Mouse (Mus musculus) embryonic fibroblast, embryonic 13.5 days (primary cell): ENCODE results near the gene Slco1a5. TPM values are rescaled to one million over a fixed set of nuclear protein-coding genes. Genes with fewer than 3 reads are reported as not detected.
"Not testable (repeated sequence)": the region's sequence is repeated elsewhere in the genome, so short reads cannot be mapped to it uniquely, and the experiment has no call there.

Experiments used
- H3K27ac ChIP-seq: 2 replicates; pipeline ENCODE4 v1.5.1; 2012; ENCODE audit warnings: low read length, control low read depth, inconsistent platforms; ENCODE audit not compliant: insufficient read depth
- H3K4me1 ChIP-seq: 2 replicates; pipeline ENCODE4 v1.6.1; 2011; ENCODE audit warnings: low read length; ENCODE audit not compliant: control insufficient read depth, insufficient read depth
- H3K4me3 ChIP-seq: 2 replicates; pipeline ENCODE4 v1.5.1; 2011; ENCODE audit warnings: mild to moderate bottlenecking, control low read depth, low read length; ENCODE audit not compliant: insufficient read depth
- CTCF ChIP-seq: IDR thresholded peaks from 2 replicates; pipeline ENCODE4 v1.5.1; 2011; ENCODE audit warnings: mild to moderate bottlenecking, control low read depth, low read length, moderate library complexity, borderline replicate concordance; ENCODE audit not compliant: insufficient read depth
- POLR2A ChIP-seq: IDR thresholded peaks from 2 replicates; pipeline ENCODE4 v1.6.1; 2011; ENCODE audit warnings: low read depth, mild to moderate bottlenecking, control low read depth, low read length, moderate library complexity
- polyA plus RNA-seq: library from polyadenylated mRNA; stranded (reverse); fragments of >200 nt; gene quantifications from 2 replicates; pipeline ENCODE4 v1.2.4, GENCODE M21; 2011; ENCODE audit warnings: low read depth; ENCODE audit not compliant: missing spikeins, insufficient read length

Slco1a5 gene
- polyA plus RNA-seq, 1 experiment = 0.30 TPM

DNA sequence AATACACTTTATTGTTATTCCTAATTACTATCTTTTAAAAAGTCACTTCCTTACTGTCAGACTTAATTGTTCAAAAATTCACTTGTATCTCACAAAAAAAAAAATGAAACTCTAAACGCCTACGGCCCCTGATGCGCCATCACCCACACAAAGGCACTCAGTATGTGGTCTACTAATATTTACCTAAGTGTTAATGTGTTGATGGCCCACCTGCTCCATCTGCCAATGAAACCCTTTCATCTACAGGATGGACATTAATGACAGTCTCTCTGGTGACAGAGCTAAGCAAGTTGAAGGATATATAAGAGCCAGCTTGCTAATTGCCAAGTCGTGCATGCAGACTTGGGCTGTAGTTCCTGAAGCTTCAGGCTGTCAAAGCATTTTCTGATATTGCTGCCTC, 24.7 kb downstream of the Slco1a5 start, which contains the start of gene Iapp:
TSS of gene Iapp (plus strand) at position 326 of the 400 bp plus-strand sequence.
- Histone ChIP-seq H3K4me1 (no peaks in the 10 kb centered on the region; the same call in 1 of the 2 replicates), H3K27ac (no peak within 1 kb of the TSS)
- TF ChIP-seq CTCF (no peak), POLR2A (no peak)

DNA sequence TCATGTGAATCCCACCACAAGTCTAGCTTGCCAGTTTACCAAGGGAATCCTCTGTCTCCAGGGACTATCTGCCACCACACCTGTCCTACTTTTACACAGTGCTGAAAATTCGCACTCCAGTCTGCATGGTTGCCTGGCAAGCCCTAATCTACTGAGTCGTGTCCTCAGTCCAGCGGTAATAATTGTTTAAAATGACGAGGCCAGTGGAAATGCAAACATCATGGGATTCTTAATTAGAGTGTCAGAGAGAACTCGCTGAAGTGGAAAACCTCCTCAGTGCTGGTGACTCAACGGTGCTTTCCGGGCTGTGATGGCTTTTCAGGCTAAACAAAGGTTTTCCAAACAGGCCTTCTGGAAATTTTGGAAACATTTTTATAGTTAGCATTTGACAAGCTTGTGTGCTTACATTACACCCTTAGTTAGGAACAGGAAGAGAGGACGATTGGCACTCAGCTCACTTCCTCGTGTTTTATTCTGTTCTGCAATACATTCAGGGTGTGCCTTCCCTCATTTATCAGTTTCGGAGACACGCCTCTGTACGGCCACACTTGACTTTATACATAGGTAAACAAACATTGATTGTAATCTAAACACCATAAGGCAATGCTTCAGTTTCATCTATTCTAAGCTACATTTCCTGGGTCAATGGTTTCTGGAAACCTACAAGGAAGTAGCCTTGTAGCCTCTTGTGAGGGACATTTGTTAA, 33.2 kb downstream of the Slco1a5 start:
- Histone ChIP-seq H3K4me3 (no peak overlapping the region), H3K4me1 (no peaks in the 10 kb centered on the region), H3K27ac (no peak overlapping the region)
- TF ChIP-seq CTCF (no peak), POLR2A (no peak)

More for the DNA sequence above, 24.7 kb downstream of the Slco1a5 start, which contains the start of gene Iapp:
- no peak within 1 kb of the TSS for H3K4me3 ChIP-seq

DNA sequence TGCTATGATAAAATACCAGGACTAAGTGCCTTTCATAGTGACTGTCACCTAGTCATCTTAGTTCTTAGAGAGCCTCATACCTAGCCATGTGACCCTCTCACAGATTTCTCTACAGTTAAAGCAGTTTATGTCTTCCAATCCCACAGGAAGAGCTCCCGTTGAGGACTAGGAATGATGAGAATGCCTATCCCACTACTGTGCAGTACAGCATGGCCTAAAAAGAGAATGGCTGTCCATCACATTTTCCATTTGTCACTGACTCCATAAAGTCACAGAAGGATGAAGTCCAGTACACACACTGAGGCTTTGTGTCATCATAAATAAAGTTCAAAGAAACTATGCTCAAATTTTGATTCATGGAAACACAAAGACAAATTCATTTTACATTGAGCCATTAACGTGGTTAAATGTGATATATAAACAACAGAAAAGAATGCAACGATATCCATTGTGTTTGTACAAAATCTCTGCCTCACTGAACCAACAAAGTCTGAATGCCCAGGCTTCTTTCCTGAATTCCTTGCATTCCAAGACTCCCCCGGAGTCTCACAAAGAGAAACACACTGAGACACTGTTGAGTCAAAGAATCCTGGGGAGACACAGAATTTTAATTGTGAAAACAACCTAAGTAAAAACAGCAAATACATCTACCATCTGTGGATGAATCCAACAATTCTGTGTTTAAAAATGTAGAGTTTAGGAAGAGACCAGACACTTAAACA, 46.9 kb downstream of the Slco1a5 start:
- H3K4me3 ChIP-seq = no peak overlapping the region
- H3K4me1 ChIP-seq = no peaks in the 10 kb centered on the region
- peak overlapping the region; percentile 71 for H3K27ac ChIP-seq
- no peak for TF ChIP-seq POLR2A
- TF ChIP-seq CTCF = no peak

DNA sequence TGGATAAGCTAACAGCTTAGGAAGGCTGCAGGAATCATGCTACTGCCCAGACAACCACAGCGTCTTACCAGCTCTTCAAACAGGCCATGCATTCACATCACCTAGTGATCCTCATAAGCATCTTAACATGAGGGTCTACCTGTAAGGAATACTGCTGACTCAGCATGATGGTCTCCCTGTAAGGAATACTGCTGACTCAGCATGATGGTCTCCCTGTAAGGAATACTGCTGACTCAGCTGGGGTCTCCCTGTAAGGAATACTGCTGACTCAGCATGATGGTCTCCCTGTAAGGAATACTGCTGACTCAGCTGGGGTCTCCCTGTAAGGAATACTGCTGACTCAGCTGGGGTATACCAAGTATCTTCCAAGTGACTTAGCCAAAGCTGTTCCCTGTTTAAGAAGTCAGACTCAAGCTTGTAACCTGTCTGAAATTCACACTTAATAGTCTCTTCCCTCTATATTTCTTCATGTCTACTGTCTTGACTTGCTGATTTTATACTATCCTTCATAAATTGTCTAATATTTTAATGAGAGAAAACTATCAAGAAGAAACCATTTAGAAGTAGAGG, 72.0 kb downstream of the Slco1a5 start:
- H3K4me1 ChIP-seq, H3K27ac ChIP-seq, H3K4me3 ChIP-seq: not testable (repeated sequence)

DNA sequence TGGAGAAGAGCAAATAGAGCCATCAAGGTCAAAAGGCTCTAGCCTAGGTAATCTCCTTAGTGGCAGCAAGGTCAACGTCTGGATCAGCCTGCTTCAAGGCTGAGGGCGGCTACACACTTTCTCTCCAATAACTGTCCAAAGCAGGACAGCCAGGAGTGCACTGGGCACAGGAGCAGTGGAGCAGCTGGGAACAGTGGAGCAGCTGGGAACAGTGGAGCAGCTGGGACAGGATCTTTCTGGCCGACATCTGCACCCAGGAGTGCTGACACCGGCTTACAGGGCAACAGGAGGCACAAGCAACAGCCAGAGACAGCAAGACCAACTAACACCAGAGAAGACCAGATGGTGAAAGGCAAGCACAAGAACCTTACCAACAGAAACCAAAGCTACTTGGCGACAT, 77.7 kb downstream of the Slco1a5 start:
- no peak for TF ChIP-seq POLR2A
- TF ChIP-seq CTCF = no peak
- no peaks in the 10 kb centered on the region for H3K4me1 ChIP-seq
- H3K27ac ChIP-seq = no peak overlapping the region
- no peak overlapping the region for H3K4me3 ChIP-seq

DNA sequence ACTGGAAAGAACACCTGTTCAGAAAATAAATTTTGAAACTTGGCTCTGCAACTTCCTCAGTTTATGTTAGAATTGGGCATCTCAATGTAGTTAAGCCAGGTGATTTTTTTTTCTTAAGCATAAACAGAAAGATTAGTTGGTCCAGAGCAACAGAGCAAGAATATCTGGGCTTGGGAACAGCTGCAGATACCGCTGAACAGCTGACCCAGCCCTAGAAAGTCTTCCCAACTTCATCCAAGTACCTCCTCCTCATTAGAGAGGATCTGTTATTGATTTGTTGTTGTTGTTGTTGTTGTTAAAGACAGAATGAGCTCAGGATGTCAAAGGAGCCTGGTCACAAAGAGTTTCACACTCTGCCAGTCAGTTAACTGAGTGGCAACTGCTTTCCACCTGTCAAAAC, 83.3 kb downstream of the Slco1a5 start:
- TF ChIP-seq POLR2A (no peak), CTCF (no peak)
- Histone ChIP-seq H3K4me1 (no peaks in the 10 kb centered on the region), H3K4me3 (no peak overlapping the region), H3K27ac (no peak overlapping the region)

DNA sequence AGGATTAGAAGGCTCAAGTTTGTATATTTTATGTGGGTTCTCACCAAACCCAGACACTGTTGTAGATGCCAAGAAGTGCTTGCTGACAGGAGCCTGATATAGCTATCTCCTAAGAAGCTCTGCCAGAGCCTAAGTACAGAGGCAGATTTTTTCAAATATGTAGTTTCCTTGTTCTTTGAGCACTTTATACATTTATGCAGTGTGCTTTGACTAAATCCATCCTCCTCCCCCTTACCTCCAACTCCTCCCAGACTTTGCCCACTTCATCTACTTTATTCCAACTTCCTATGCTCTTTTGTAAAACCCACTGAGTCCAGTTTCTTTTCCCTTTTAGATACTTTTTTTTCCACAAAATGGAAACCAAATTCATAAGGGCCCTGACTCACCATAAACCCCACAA, 102.6 kb downstream of the Slco1a5 start:
- no peaks in the 10 kb centered on the region for H3K4me1 ChIP-seq
- no peak overlapping the region for H3K4me3 ChIP-seq
- H3K27ac ChIP-seq = no peak overlapping the region
- TF ChIP-seq POLR2A = no peak
- TF ChIP-seq CTCF = no peak

DNA sequence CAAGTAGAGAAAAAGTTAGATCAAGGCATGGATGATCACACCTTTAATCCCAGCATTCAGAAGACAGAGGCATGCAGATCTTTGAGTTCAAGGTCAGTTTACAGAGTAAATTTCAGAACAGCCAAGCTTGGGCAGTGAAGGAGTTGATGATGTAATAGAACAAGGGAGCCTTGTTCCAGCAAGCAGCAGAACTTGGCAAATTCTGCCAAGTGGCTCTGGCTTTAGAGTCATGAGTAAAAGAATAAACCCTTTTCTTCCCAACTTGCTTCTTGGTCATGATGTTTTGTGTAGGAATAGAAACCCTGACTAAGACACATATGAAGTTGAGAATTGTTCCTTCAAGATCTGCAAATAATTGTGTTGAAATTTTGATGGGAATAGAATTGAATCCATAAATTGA, 111.0 kb downstream of the Slco1a5 start:
- Histone ChIP-seq H3K4me1 (no peaks in the 10 kb centered on the region), H3K27ac (no peak overlapping the region), H3K4me3 (no peak overlapping the region)
- TF ChIP-seq POLR2A (no peak), CTCF (no peak)

DNA sequence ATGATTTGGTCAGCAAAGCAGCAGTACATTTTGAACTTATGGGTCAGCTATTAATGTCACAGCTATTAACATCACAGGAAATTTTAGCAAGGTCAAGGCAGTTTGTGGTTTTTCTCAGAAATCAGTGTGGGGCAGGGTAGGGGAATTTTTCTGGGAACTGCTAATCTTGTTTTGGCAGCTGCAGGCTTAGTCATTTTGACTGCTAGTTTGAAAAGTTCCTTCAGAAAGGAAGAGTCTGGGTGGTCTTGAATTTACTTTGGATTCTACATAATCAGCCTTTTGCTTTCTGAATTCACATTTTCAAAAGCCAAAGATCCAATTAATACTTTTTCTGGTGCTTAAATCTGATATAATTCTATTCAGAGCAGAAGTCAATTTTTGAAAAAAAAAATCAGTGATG, 113.0 kb downstream of the Slco1a5 start:
- H3K4me3 ChIP-seq = no peak overlapping the region
- no peak for TF ChIP-seq POLR2A
- TF ChIP-seq CTCF = no peak
- no peak overlapping the region for H3K27ac ChIP-seq
- H3K4me1 ChIP-seq = no peaks in the 10 kb centered on the region

DNA sequence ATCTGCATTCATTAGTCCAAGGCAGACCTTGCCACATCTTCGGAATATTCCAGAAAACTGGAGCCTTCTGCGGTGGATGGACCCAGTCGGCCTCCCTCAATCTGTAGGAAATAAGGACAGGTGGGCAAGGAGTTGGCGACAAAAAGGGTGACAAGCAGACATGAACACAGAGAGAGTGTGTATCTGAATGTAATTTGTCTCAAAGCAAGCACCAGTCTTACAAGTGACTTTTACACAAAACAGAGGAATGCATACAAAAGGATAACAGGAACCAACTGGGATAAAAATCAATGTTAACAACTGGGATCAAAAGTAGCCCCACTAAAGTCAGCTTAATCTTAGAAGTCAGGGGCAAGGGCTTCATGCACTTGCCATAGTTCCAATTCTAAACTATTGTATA, 114.4 kb downstream of the Slco1a5 start, which contains the start of gene Slco1a6:
TSS of gene Slco1a6 (minus strand) at position 101 of the 400 bp plus-strand sequence.
- no peaks in the 10 kb centered on the region for H3K4me1 ChIP-seq
- peak within 1 kb of the TSS; percentile 18; the same call in 1 of the 2 replicates for H3K27ac ChIP-seq
- no peak within 1 kb of the TSS for H3K4me3 ChIP-seq
- TF ChIP-seq POLR2A (no peak), CTCF (no peak)
